Mouse (Mus musculus) thymus, postnatal 36 days (tissue): ENCODE measurements around the gene Fgf11.

ENCODE experiments used
- DNase-seq, 2 experiments: peaks; one replicate each; pipeline ENCODE4 v3.0.0; 2022; ENCODE audit warnings: mixed read lengths in 2 of 2

Fgf11 gene

DNA sequence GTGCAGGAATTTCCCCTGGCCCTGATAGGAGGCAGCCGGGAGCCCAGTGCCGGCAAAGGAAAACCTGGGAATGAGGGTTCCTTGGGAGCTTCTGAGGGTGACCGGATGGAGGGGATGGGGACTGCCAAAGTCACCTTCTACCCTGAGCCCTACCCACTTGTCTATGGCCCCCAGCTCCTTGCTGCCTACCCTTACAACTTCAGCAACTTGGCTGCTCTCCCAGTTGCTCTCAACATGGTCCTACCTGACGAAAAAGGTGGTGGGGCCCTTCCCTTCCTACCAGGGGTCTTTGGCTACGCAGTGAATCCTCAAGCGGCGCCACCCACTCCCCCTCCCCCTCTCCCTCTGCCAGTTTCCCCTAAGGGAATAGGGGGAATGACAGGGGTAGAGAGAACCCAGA lies 22.7 kb downstream of the Fgf11 start:
- DNase-seq, result no peak

DNA sequence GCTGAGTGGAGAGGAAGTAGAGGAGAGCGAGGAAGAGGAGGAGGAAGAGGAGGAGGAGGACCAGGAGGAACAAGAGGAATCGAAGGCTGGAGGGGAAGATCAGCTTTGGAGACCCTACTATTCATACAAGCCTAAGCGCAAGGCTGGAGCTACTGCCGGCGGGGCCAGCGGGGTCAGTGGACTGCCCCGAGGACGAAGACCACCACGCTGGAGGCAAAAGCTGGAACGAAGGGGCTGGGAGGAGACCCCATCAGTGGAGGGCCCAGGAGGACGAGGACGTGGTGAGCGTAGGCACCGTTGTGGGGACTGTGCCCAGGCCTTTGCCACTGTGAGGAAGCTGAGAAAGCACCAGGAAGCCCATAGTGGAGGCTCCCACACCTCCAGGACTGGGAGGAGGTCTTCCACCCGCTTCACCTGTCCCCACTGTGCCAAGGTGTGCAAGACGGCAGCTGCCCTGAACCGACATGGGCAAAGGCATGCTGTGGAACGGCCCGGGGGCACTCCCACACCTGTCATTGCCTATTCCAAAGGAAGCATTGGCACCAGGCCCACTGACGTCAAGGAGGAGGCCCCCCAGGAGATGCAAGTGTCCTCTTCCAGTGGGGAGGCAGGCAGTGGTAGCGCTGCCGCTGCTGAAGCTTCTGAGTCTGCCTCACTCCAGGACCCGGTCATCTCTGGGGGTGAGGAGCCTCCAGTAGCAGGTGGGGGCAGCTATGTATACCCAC lies 23.2 kb downstream of the Fgf11 start:
- no peak for DNase-seq

GRCm38 (mm10) chr11:69777504-69778257 lies 24.0 kb downstream of the Fgf11 start:
- DNase-seq, result no peak

DNA sequence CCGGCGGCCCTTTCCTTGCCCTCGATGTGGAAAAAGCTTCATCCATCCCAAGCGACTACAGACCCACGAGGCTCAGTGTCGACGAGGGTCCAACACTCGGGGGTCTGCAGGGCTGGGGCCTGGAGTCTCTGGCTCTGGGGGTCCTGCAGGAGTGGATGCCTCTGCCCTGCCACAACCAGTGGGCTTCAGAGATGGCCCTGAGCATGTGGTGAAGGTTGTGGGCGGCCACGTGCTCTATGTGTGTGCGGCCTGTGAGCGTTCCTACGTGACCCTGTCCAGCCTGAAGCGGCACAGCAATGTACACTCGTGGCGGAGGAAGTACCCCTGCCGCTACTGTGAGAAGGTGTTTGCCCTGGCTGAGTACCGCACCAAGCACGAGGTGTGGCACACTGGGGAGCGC lies 25.2 kb downstream of the Fgf11 start:
- DNase-seq, result no peak

DNA sequence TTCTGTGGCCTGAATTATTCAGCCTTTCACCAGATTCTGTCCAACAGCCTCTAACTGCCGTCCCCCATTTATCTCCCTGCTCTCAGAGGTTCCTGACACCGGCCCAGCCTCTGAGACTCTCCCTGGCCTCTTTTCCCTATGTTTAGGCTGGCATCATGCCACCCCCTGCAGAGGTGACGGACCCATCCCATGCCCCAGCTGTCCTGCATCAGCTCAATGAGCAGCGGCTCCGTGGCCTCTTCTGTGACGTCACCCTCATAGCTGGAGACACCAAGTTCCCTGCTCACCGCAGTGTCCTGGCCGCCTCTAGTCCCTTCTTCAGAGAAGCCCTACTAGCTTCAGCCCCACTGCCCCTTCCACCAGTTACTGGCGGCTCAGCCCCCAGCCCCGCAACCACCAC lies 25.9 kb downstream of the Fgf11 start:
- no peak for DNase-seq

DNA sequence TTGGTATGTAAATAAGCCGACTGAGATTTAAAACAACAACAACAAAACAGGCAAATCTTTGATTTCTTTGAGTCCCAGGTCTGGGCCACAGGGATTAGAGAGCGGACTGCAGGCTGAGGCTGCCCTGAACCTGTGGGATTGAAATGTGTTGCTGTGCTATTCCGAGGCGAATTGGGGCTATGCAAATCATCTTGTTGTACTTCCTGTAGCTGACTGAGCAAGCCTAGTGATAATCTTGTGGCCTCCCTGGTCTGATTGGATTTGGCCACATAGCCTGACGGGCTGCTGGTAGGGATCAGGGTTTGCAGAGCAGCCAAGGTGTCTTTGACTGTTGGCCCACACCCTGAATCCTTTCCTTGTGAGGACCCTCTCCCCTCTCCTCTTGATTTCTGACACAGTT lies 26.7 kb downstream of the Fgf11 start:
- no peak for DNase-seq

- no peak for DNase-seq
Measured at GRCm38 (mm10) chr11:69767625-69767909, 34.1 kb downstream of the Fgf11 start.

DNA sequence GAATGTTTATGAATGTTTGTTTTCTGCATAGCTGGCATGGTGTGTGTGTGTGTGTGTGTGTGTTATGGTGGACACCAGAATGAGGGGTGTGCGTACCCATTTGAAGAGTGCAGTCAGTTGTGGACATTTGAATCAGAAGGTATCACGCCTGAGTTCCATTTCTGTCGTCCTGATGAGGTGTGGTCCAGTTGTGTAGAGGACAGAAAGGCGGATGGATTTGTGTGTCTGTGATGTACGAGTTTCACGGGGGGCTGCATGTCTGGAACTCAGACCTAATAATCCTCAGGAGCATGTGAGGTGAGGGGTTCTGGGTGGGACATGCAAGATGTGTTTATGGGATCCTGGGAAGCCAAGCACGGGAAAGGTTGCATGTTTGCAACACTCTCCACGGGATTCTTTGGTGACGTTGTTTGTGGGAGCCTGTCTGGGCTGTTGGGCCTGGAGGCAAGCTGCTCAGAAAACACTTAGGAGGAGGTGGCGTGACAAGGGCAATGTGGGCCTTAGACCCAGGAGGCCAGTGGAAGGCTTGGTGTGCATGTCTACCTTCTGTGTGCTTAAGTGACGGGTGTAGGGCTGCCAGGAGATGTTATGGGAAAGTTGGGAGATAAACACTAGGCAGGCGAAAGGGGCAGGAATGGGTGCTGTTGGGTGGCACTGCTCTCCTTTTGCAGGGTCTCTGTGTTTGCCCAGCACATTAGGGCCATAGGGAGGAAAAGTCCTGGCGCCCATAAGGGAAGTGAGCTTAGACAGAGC lies 34.6 kb downstream of the Fgf11 start:
- DNase-seq, result no peak

GRCm38 (mm10) chr11:69766126-69766609 lies 35.5 kb downstream of the Fgf11 start:
- peak; percentile 88 to 90 for DNase-seq

DNA sequence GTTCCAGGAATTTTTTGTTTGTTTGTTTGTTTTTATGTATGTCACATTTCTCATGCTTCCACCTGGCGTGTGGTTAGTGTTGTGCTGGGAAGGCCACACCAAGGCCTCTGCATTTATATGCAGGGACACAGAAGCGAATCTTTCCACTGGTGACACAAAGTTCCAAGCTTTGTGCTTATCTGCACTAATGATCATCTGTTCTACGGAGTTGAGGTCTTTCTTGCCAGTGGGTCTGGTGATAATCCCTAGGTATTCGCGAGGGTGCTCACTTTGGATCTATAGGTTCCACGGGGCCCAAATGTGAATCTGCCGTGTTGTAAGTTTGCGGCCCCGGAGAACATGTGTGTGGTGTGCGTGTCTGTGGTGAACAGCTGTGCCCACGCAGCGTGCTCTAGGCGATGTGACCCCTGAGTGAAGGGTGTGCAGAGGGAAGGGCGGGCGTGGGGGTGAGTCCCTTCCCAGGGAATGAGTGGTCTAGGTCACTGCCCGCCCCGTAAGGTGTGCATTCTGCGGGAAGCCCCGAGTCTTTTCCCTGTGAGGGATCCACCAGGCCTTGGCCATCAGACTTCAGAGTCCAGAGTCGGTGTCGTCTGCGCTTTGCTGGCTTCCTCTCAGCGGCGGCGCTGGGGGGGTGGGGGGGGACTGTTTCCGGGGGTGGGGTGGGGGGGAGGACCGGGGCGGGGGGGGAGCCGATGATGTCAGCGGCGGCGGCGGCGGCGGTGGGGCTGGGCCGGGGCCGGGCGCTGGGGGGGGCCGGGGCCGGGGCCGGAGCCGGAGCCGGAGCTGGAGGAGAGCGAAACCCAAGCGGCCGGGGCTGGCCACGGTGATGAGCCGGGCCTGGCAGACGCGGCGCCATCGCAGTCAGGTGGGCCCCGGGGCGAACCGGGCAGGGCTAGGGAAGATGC lies 36.2 kb downstream of the Fgf11 start, which contains the start of gene Zbtb4:
Gene Zbtb4 (plus strand): TSS at position 692 of the 905 bp plus-strand sequence.
- DNase-seq, result peak; percentile 47 to 58

DNA sequence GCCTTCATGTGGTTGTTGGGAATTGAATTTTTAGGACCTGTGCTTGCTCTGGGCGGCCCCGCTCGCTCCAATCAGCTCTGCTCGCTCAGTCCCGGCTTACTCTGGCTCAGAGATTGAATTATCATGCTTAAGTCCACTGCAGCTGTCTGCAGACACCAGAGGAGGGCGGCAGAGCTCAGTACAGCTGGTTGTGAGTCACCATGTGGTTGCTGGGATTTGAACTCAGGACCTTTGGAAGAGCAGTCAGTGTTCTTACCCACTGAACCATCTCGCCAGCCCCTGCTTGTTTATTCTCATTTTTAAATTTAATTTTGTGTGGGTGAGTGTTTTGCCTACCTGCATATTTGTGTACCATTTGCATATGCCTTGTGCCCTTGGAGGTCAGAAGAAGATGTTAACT lies 38.1 kb downstream of the Fgf11 start:
- DNase-seq, result no peak

GRCm38 (mm10) chr11:69761868-69762267 lies 39.8 kb downstream of the Fgf11 start, which contains the start of gene Slc35g3:
TSS of gene Slc35g3 (minus strand) at chr11:69761968.
- no peak for DNase-seq

- DNase-seq, result no peak
Measured at GRCm38 (mm10) chr11:69760901-69761200, 40.8 kb downstream of the Fgf11 start.

DNA sequence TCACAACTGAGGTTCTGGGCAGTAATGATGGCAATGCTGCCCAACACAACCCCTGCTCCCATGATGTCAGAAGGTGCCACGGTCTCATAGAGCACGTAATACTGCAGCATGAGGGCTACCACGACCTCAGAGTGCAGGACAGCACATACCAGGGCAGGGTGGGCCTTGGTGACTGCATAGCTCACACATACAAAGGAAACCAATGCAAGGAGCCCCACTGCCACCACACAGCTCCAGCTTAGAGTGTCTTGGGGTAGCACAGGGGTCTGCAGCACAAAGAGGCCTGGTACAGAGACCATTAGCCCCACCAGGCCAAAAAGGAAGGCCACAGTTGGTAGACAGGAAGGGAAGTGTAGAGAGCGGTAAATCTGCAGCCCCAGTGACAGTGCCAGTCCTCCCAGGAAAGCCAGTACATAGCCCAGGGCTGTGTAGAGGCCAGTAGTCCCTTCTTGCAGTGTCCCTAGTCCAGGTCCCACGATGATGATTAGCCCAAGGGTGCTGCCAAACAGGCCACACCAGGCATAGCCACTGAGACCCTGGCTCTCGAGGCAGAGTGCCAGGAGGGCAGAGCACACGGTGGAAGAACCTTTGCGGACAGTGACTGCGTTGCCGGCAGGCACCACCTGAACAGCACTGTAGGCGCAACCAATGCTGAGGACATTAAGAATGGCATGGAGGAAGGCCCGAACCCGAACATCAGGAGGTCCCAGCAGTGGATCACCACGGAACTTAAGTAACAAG lies 41.3 kb downstream of the Fgf11 start:
- DNase-seq, result no peak

GRCm38 (mm10) chr11:69758971-69759721 lies 42.5 kb downstream of the Fgf11 start:
- DNase-seq, result peak; percentile 40 to 85

GRCm38 (mm10) chr11:69758478-69758970 lies 43.1 kb downstream of the Fgf11 start, which contains the start of gene Polr2a:
TSS of gene Polr2a (minus strand) at chr11:69758637.
- peak; percentile 97 for DNase-seq

DNA sequence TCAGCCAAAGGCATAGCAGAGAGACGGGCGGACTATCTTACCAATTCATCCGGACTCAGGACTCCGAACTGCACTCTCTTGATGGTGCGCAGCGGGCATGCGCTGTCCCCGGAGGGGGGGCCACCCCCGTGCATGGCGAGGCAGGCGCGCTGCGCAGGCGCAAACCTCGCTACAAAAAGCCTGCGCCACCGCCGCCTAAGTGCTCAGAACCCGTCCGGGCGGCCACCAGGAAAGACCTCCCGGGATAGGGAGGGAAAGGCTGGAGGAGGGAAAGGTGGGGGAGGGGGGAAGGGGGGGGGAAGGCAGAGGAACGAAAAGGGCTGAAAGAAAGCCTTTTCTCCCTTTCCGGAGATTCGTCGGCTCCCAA lies 43.6 kb downstream of the Fgf11 start:
- peak; percentile 95 to 96 for DNase-seq

- no peak for DNase-seq
Measured at GRCm38 (mm10) chr11:69757303-69758089, 44.2 kb downstream of the Fgf11 start.

DNA sequence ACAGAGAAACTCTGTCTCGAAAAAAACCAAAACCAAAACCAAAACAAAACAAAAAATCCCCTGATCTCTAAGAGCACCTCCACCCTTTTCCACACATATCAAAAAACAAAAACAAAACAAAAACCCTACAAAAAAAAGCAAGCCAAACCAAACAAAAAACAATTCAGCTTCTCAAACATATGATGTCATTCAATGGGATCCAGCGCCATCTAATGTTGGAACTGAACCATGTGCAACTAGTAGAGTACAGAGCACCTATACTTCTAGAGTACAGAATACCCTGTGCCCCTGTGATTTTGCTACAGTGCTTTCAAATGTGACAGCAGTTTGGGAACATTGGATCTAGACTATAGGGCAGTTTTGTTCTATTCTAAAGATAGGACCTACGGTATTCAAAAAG lies 47.0 kb downstream of the Fgf11 start:
- DNase-seq, result no peak

DNA sequence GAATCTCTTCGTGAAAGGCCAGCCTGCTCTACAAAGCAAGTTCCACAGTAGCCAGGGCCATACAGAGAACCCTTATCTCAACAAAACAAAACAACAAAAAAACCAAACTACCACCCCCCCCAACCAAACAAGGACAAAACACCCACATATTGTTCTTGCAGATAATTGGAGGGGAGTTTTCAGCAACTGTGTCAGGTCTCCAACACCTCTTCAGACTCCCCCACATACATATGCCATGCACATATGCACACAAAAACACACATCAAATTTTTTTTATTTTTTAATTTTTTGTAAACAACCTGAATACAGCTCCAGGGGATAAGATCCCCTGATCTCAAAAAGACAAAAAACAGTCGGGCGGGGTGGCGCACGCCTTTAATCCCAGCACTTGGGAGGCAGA lies 47.4 kb downstream of the Fgf11 start:
- DNase-seq, result no peak
